Mouse (Mus musculus): Measurements from ENCODE around the gene Naga. TPM values are rescaled to one million over a fixed set of nuclear protein-coding genes. Genes with fewer than 3 reads are reported as not detected.
"Not testable (repeated sequence)": the region's sequence is repeated elsewhere in the genome, so short reads cannot be mapped to it uniquely, and the experiment has no call there.

Gene Naga
- polyA plus RNA-seq, 1 experiment: 150 TPM

GRCm38 (mm10) chr15:82372446-82372845 is 33.7 kb upstream of the Naga start:
- H3K4me1 ChIP-seq (replicated peaks; ENCODE audit: control insufficient read depth, insufficient read depth, low read length): no peaks in the 10 kb centered on the region
- no peak overlapping the region for H3K4me3 ChIP-seq (ENCODE audit: control insufficient read depth, insufficient read depth, low read length)
- TF ChIP-seq POLR2A (IDR thresholded peaks at IDR 0.05; ENCODE audit: control insufficient read depth, extremely low read depth, insufficient read depth, low read length, poor library complexity) (no peak), CTCF (IDR thresholded peaks at IDR 0.05; ENCODE audit: borderline replicate concordance, control insufficient read depth, extremely low read depth, insufficient read depth, low read length, poor library complexity) (no peak)
- H3K36me3 ChIP-seq (ENCODE audit: control insufficient read depth, insufficient read depth, low read length): no peaks in the 10 kb centered on the region
- 94% methylated on average over 6 of the region's 6 CpGs for WGBS
- H3K27me3 ChIP-seq (ENCODE audit: control insufficient read depth, insufficient read depth, low read length): no peaks in the 10 kb centered on the region
- H3K27ac ChIP-seq (ENCODE audit: control insufficient read depth, insufficient read depth, low read length): no peak overlapping the region
- no peak for DNase-seq

- 100% methylated on average over 1 of the region's 1 CpGs for WGBS
- no peak for DNase-seq
- Histone ChIP-seq H3K27me3 (ENCODE audit: control insufficient read depth, insufficient read depth, low read length) (no peaks in the 10 kb centered on the region), H3K4me3 (ENCODE audit: control insufficient read depth, insufficient read depth, low read length) (no peak overlapping the region), H3K27ac (ENCODE audit: control insufficient read depth, insufficient read depth, low read length) (no peak overlapping the region), H3K4me1 (replicated peaks; ENCODE audit: control insufficient read depth, insufficient read depth, low read length) (no peaks in the 10 kb centered on the region), H3K36me3 (ENCODE audit: control insufficient read depth, insufficient read depth, low read length) (no peaks in the 10 kb centered on the region)
- TF ChIP-seq CTCF (IDR thresholded peaks at IDR 0.05; ENCODE audit: borderline replicate concordance, control insufficient read depth, extremely low read depth, insufficient read depth, low read length, poor library complexity): no peak
- no peak for TF ChIP-seq POLR2A (IDR thresholded peaks at IDR 0.05; ENCODE audit: control insufficient read depth, extremely low read depth, insufficient read depth, low read length, poor library complexity)
Observed at GRCm38 (mm10) chr15:82368851-82369250, 30.1 kb upstream of the Naga start.

- no peak for DNase-seq
- TF ChIP-seq POLR2A (IDR thresholded peaks at IDR 0.05; ENCODE audit: control insufficient read depth, extremely low read depth, insufficient read depth, low read length, poor library complexity) (no peak), CTCF (IDR thresholded peaks at IDR 0.05; ENCODE audit: borderline replicate concordance, control insufficient read depth, extremely low read depth, insufficient read depth, low read length, poor library complexity) (no peak)
- H3K36me3 ChIP-seq (ENCODE audit: control insufficient read depth, insufficient read depth, low read length): no peaks in the 10 kb centered on the region
- 96% methylated on average over 4 of the region's 4 CpGs for WGBS
- no peaks in the 10 kb centered on the region for H3K4me1 ChIP-seq (replicated peaks; ENCODE audit: control insufficient read depth, insufficient read depth, low read length)
- H3K27ac ChIP-seq (ENCODE audit: control insufficient read depth, insufficient read depth, low read length): no peak overlapping the region
- no peak overlapping the region for H3K4me3 ChIP-seq (ENCODE audit: control insufficient read depth, insufficient read depth, low read length)
- H3K27me3 ChIP-seq (ENCODE audit: control insufficient read depth, insufficient read depth, low read length): no peaks in the 10 kb centered on the region
Observed at GRCm38 (mm10) chr15:82368146-82368545, 29.4 kb upstream of the Naga start.

- peak overlapping the region; percentile 45 for H3K4me3 ChIP-seq (ENCODE audit: control insufficient read depth, insufficient read depth, low read length)
- WGBS: 4% methylated on average over 6 of the region's 9 CpGs
Observed at GRCm38 (mm10) chr15:82364561-82364960, 25.8 kb upstream of the Naga start.

GRCm38 (mm10) chr15:82363801-82364200 is 25.1 kb upstream of the Naga start:
- H3K27ac ChIP-seq (ENCODE audit: control insufficient read depth, insufficient read depth, low read length); H3K27me3 ChIP-seq (ENCODE audit: control insufficient read depth, insufficient read depth, low read length); H3K4me1 ChIP-seq (replicated peaks; ENCODE audit: control insufficient read depth, insufficient read depth, low read length); H3K4me3 ChIP-seq (ENCODE audit: control insufficient read depth, insufficient read depth, low read length); DNase-seq; H3K36me3 ChIP-seq (ENCODE audit: control insufficient read depth, insufficient read depth, low read length): not testable (repeated sequence)
- WGBS: 53% methylated on average over 9 of the region's 12 CpGs

More at GRCm38 (mm10) chr15:82364561-82364960, 25.8 kb upstream of the Naga start:
- peak overlapping the region; percentile 86 for H3K27ac ChIP-seq (ENCODE audit: control insufficient read depth, insufficient read depth, low read length)
- DNase-seq; H3K27me3 ChIP-seq (ENCODE audit: control insufficient read depth, insufficient read depth, low read length); H3K4me1 ChIP-seq (replicated peaks; ENCODE audit: control insufficient read depth, insufficient read depth, low read length); H3K36me3 ChIP-seq (ENCODE audit: control insufficient read depth, insufficient read depth, low read length): not testable (repeated sequence)

- no peak for DNase-seq
- Histone ChIP-seq H3K4me3 (ENCODE audit: control insufficient read depth, insufficient read depth, low read length) (no peak overlapping the region), H3K27ac (ENCODE audit: control insufficient read depth, insufficient read depth, low read length) (no peak overlapping the region), H3K27me3 (ENCODE audit: control insufficient read depth, insufficient read depth, low read length) (no peaks in the 10 kb centered on the region), H3K4me1 (replicated peaks; ENCODE audit: control insufficient read depth, insufficient read depth, low read length) (peaks cover 8% of the 10 kb centered on the region), H3K36me3 (ENCODE audit: control insufficient read depth, insufficient read depth, low read length) (no peaks in the 10 kb centered on the region)
- no peak for TF ChIP-seq CTCF (IDR thresholded peaks at IDR 0.05; ENCODE audit: borderline replicate concordance, control insufficient read depth, extremely low read depth, insufficient read depth, low read length, poor library complexity)
- no peak for TF ChIP-seq POLR2A (IDR thresholded peaks at IDR 0.05; ENCODE audit: control insufficient read depth, extremely low read depth, insufficient read depth, low read length, poor library complexity)
- 93% methylated on average over 4 of the region's 4 CpGs for WGBS
Observed at GRCm38 (mm10) chr15:82362234-82362633, 23.5 kb upstream of the Naga start.

- H3K4me1 ChIP-seq (replicated peaks; ENCODE audit: control insufficient read depth, insufficient read depth, low read length): peaks cover 8% of the 10 kb centered on the region
- no peaks in the 10 kb centered on the region for H3K36me3 ChIP-seq (ENCODE audit: control insufficient read depth, insufficient read depth, low read length)
- no peak overlapping the region for H3K4me3 ChIP-seq (ENCODE audit: control insufficient read depth, insufficient read depth, low read length)
- no peaks in the 10 kb centered on the region for H3K27me3 ChIP-seq (ENCODE audit: control insufficient read depth, insufficient read depth, low read length)
- H3K27ac ChIP-seq (ENCODE audit: control insufficient read depth, insufficient read depth, low read length): peak overlapping the region; percentile 3
- WGBS: 70% methylated on average over 11 of the region's 11 CpGs
- peak; percentile 38 for DNase-seq
- TF ChIP-seq POLR2A (IDR thresholded peaks at IDR 0.05; ENCODE audit: control insufficient read depth, extremely low read depth, insufficient read depth, low read length, poor library complexity) (no peak), CTCF (IDR thresholded peaks at IDR 0.05; ENCODE audit: borderline replicate concordance, control insufficient read depth, extremely low read depth, insufficient read depth, low read length, poor library complexity) (no peak)
Observed at GRCm38 (mm10) chr15:82361459-82362018, 22.8 kb upstream of the Naga start.
